Mouse (Mus musculus): ENCODE results near the gene Slit3.

The Slit3 gene

GRCm38 (mm10) chr11:35198537-35199088 lies 77.6 kb downstream of the Slit3 start:
- ATAC-seq (ENCODE audit: low TSS enrichment): no peak

DNA sequence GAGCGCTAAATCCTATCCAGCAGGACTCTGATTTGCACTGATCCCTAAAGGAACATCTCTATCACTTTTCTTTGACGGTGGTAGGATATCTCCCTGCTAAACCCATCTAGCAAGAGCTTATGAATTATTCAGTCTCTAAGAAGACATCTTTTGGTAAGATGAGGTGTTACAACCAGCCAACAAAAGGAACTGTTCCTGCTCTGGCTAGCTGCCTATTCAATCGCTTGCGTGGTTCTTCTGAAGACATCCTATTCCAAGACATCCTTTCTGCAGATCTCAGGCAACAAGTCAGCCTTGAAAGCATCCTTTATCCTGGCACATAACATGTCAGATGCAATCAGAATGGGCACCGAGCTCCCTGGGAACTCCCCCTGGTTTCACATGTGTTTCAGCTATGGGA lies 81.3 kb downstream of the Slit3 start:
- ATAC-seq (ENCODE audit: low TSS enrichment): peak; percentile 88

- ATAC-seq (ENCODE audit: low TSS enrichment): no peak
Measured at GRCm38 (mm10) chr11:35203673-35204072, 82.6 kb downstream of the Slit3 start.

DNA sequence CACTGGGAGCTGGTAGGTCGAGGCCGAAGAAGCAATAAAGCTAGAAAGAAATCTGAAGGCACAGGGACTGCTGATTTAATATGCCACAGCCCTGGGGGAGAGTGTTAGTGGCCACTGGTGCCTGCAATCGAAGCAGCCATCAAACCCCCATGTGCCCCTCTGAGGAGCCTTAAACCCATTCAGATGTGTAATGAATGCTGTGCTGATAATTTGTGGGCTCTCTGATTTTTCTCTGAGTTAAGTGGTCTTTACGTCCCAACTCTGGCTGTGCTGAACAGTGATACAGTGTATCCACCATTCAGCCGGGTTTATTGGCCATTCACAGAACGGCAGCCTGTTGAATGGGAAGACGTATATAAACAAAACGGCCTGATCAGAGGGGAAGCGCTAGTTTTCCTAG lies 83.1 kb downstream of the Slit3 start:
- no peak for ATAC-seq (ENCODE audit: low TSS enrichment)

- no peak for ATAC-seq (ENCODE audit: low TSS enrichment)
Measured at GRCm38 (mm10) chr11:35210728-35211682, 90.0 kb downstream of the Slit3 start.

DNA sequence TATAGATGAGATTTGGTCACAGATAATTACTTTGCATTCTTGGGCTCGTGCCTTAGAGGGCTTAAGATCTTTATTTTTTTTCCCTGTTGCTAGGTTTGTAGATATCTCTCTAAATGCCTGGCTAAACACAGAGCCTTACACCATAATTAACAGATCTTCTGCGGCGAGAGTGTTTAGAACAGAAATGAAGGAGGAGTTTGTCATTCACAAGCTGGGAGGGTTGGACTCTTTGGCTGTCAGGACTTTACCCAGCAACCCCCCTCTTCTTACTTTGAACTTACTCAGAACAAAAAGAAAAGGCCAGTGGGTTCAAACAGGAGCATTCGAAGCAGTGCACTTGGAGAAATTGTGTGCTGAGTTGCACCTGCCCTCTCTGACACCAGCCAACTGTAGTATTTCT lies 103.0 kb downstream of the Slit3 start:
- ATAC-seq (ENCODE audit: low TSS enrichment): no peak

DNA sequence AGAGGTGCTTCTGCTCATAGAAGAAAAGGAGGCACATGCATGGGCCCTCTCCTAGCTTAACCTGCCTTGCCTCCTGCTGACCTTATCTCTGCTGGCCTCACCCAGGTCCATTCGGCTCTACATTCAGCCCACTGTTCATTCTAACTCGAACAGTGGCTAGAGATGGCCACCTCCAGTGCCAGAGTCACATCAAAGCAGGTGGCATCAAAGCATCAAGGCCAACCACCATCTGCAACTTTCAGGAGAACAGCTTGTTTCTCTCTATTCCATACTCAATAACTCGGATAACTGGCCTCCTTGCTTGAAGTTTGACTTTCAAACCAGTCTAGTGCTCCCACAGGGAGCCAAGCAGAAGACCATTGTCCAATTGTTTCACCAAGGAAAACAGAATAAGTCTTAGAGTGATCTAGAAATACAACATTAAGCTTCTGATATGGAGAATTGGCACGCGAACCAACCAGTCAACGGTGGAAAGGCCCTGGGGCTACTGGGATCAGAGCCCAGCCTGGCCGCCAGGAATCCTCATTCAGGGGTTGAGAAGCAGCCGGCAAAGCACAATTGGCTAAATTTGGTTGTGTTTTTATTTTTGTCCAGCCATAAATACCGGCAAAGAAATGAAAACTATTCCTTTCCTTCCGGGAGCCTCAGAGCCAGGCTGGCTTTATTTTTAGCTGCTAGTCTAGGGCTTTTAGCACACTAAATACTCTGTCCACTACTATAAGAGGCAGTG lies 110.5 kb downstream of the Slit3 start:
- ATAC-seq (ENCODE audit: low TSS enrichment): peak; percentile 47; the same call in 1 of the 2 replicates

- ATAC-seq (ENCODE audit: low TSS enrichment): no peak
Measured at GRCm38 (mm10) chr11:35232321-35232720, 111.3 kb downstream of the Slit3 start.

DNA sequence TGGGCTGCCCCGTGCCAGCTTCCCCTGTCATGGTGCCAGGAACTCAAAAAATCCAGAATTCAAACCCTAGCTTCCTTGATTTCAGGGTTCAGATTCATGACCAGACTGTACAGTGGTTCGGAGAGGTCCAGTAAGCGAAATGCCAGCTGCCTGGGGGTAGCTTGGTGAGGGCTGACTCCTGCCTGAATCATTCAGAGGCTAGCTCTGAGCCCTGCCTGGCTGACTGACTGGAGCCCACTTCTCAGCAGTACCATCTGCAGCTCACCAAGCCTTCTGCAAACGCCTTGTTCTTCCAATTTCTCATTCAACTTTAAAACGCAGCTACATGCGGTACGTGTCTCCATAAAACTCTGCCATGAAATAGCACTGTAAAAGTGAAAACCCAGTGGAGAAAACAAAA lies 120.4 kb downstream of the Slit3 start:
- ATAC-seq (ENCODE audit: low TSS enrichment): peak; percentile 80

DNA sequence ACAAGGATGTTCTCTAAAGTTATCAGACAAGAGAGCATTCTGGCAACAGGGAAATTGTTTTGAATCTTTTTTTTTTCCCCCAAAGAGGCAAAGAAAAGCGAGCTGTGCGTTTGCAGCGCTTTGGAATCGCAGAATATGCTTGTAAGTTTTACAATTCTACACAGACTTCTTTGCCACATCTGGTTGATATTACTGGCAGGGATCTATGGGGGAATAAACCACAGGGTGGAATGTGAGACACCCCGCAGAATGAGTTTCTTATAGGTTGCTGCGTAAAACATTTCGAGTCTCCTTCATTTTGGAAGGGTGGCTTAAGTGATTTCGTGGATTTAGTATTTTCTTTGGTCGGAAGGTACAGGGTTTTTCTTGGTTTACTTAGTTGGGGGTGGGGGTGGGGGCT lies 122.6 kb downstream of the Slit3 start:
- ATAC-seq (ENCODE audit: low TSS enrichment): no peak

- no peak for ATAC-seq (ENCODE audit: low TSS enrichment)
Measured at GRCm38 (mm10) chr11:35244526-35244925, 123.5 kb downstream of the Slit3 start.

GRCm38 (mm10) chr11:35246623-35247022 lies 125.6 kb downstream of the Slit3 start:
- ATAC-seq (ENCODE audit: low TSS enrichment): peak; percentile 57; the same call in 1 of the 2 replicates

GRCm38 (mm10) chr11:35248088-35248487 lies 127.1 kb downstream of the Slit3 start:
- no peak for ATAC-seq (ENCODE audit: low TSS enrichment)

GRCm38 (mm10) chr11:35250871-35251418 lies 129.9 kb downstream of the Slit3 start:
- ATAC-seq (ENCODE audit: low TSS enrichment): no peak

DNA sequence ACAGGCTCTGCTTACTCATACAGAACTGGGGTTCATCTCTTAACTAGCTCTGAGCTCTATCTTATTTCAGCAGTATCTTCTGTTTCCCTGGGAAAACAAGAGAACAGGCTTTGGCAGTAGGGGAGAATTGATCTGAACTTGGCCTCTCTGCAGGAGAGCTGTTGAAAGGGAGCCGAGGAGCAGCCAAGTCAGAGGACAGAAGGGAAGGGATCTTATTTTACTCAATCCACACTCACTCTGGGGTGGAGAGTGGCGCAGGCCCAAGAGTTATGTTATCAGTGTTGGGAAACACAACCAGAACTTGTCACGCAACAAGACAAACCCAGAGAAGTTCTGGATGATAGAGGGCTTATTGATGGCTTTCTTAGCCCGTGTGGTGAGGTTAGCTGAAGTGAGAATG lies 130.9 kb downstream of the Slit3 start:
- ATAC-seq (ENCODE audit: low TSS enrichment): no peak

DNA sequence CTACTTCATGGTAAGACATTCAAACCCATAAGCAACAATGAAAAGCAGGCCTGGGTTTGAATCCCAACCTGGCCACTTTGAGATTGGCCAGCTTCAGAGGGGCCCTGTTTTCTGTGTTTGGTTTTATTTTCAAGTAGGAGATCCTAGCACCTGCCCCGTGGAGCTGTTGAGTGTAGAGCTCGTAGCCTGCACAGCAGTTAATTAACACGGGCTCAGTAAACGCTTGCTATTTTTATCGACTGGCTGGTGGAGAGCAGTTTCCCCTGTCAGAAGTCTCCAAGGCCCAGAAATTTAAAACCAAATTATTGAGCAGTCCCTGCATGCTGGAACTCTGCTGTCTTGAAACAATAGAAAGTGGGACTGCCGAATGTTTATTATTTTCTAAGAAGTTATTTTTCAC lies 136.3 kb downstream of the Slit3 start:
- ATAC-seq (ENCODE audit: low TSS enrichment): no peak

- ATAC-seq (ENCODE audit: low TSS enrichment): peak; percentile 90
Measured at GRCm38 (mm10) chr11:35261562-35262087, 140.6 kb downstream of the Slit3 start.

GRCm38 (mm10) chr11:35262289-35262941 lies 141.4 kb downstream of the Slit3 start:
- peak; percentile 71 for ATAC-seq (ENCODE audit: low TSS enrichment)

- no peak for ATAC-seq (ENCODE audit: low TSS enrichment)
Measured at GRCm38 (mm10) chr11:35264749-35265148, 143.7 kb downstream of the Slit3 start.

DNA sequence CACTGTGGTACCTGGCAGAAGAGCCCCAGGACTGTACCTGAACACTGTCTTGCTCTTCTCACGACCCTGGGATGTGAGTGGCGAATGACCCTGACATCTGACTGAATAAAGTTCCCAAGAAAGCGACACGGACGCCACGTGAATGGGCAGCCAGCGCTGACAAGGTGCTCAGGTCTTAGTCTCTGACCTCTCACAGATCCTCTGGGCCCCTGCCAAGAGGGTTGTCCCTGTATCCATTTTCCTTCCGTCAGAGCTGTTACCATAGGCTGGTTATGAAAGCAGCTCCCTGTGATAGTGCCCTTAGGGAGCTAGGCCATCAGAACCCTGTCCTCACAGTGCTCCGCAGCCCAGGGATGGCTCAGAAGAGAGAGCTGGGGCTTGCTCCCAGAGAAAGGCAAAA lies 149.4 kb downstream of the Slit3 start:
- ATAC-seq (ENCODE audit: low TSS enrichment): no peak

GRCm38 (mm10) chr11:35273416-35273815 lies 152.4 kb downstream of the Slit3 start:
- ATAC-seq (ENCODE audit: low TSS enrichment): no peak

Data from frontal cortex, adult (tissue).